Mouse (Mus musculus) brain, adult 2 months (tissue): ENCODE data around the gene Gpld1.
A peak's percentile ranks its signal among the peaks of the same experiment; 100 is the strongest.

Experiments used
- DNase-seq: peaks from one replicate; pipeline ENCODE4 v3.0.0; 2011; ENCODE audit warnings: low read depth, low spot score

Gpld1 gene

DNA sequence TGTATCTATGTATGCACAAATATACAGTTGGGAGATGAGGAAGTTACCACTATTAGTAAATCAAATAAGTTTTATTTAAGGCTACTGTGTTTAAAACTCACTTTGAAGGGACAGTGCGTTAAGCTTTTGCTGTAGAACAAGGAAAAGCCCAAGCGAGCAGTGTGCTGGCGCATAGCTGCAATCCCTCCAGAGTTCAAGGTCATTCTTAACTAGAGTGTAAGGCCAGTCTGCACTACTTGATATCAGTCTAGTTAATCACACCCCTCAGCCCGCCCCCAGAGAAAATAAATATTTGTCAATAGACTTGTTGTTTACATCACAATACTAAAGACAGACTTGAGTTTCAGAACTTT lies 77.6 kb downstream of the Gpld1 start:
- DNase-seq: no peak

DNA sequence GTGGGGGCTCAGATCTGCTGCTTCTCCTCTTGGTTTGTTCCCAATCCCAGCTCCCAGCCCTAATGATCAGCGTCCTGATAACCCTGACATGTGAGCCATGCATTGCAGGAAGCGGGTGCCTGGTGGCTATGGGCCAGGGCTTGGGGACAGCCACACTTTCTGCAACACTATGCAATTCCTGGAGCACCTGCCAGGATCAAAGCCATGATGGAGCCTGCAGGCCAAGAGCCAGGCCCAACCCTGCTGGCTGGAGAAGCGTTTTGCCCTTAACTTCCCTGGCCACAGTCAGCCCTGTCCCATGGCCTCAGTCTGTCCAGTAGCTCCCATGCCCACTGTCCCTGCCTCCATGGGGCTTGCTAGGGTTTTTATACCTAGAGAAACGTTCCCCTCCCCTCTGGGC lies 79.4 kb downstream of the Gpld1 start:
- no peak for DNase-seq

DNA sequence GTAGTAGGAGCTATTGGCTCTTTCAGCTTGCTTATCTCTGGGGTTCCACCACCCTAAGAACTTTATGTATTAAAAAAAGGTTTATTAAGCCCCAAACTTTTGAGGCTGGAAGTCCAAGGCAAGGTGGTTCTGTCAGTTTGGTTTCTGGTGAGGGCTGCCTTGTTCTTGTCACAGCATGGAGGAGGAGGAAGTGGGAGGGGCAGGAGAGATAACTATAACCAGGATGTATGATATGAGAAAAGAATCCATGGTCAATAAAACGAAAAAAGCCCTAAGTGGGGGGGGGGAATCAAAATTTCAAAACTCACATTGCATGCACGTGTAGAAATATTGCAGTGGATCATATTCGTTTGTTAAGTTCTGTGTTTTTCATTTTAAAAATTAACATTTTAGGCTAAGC lies 80.2 kb downstream of the Gpld1 start:
- DNase-seq: no peak

DNA sequence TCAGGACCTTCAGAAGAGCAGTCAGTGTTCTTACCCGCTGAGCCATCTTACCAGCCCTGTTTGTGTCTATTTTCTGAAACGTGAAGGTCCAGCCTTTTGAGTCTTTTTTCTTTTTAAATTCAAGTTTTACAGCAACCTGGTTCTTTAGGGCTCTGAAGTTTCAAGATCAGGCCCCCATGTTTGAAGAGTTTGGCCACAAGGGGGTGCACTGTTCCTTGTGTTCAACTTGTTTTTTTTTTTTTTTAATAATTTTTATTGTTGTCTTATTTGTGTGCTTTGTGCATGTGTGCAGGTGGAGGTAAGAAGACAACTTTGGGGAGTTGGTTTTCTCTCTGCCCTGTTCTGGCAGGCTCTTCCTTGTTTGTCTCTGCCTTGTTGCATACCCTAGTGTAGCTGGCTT lies 81.7 kb downstream of the Gpld1 start:
- peak; percentile 75 for DNase-seq

DNA sequence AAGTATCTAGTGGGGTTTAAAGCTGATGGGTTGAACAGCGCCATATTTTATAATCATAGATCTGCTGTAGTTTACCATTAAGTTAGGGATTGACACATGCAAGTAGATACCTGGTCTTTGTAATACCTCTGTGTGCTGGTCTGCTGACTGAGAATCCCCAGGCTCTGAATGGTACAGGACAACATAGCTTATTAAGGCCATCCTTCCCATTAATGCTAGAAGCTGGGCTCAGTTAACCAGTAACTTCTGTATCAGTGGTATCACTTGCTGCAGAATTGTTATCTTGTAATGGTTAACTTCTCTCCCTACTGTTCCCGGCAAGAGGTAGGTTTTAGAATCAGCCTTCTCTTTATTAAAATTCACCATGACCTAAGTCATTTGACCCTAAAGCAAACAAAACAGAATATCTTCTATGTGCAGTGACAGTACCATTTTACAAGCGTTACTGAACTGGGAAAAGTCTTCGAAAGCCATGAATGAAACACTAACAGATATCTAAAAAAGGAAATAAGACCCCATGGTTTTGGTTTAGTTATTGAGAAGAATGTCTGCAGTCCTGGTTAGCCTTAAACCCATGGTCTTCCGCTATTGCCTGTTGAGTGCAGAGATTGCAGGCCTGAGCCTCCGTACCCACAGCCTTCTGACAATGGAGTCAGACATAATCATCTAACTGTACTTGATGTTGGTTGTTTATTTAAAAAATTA lies 83.6 kb downstream of the Gpld1 start:
- DNase-seq: no peak

DNA sequence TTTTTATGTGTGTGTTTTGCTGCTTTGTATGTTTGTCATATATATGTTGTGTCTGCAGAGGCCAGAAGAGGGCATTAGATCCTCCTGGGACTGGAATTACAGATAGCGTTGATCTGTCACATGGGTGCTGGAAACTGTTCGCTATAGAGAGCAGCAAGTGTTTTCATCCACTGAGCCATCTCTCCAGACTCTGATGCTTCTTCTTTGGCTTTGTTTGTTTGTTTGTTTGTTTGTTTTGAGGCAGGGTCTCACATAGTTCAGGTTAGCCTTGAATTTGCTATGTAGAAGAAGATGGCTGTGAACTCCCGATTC lies 84.1 kb downstream of the Gpld1 start:
- DNase-seq: no peak

DNA sequence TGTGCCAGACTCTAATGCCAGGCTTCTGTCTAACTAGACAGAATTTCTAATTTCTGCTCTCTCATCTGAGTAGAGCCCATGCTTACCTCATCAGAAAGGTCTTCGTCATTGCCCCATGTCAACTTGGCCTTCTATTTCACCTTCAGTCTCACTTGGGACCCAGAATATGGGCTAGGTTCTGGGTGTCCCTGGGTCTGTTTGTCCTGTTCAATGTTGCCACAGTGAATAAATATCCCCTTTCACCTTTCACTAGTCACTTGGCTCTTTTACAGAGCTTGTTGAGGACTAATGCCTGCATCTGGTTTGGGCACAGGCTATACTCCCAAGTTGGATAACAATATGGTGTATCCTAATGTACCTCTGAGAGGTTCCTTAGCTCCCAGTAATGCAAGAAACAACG lies 96.5 kb downstream of the Gpld1 start:
- DNase-seq: no peak
